Mouse (Mus musculus): Measurements from ENCODE around the gene Castor1.

The Castor1 gene

GRCm38 (mm10) chr11:4235665-4236545 is 17.9 kb downstream of the Castor1 start, which contains the start of gene Osm:
Gene Osm (plus strand): TSS chr11:4236420.
- DNase-seq = no peak

DNA sequence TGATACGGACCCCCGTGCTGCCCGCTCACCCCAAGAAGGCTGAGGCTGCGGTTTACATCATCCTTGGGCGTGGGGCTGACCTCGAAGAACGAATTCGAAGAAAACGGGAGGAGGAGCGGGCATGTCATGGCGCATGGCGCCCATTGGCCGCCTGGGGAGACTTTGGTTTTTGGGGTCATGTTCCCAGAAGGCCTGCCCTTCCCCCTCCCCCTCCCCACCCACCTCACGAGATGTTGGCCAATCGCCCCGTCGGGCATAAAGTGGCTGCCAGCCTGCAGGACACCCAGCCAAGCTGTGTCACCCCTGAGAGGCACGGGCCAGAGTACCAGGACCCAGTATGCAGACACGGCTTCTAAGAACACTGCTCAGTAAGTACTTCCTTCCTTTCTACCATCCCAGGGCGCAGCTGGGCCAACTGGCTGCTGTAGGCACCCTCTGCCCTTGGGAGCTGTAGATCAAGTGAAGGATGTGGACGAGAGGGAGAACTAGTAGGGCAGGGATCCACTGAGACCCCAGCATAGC is 18.6 kb downstream of the Castor1 start:
- no peak for DNase-seq

- DNase-seq = no peak
Observed at GRCm38 (mm10) chr11:4237389-4237912, 19.4 kb downstream of the Castor1 start.

DNA sequence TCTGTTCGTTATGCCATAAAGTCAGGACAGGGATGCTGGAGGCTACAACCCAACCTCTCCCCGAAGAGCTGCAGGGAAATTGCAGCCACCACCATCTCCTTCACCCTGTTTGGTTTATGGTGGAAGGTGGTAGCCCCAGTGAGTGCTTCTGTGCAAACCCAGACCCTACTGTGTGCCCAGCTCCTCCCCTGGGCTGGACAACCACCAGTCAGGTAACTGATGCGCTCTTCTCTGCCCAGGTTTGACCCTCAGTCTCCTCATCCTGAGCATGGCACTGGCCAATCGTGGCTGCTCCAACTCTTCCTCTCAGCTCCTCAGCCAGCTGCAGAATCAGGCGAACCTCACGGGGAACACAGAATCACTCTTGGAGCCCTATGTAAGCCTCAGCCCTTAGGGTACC is 20.1 kb downstream of the Castor1 start:
- no peak for DNase-seq

DNA sequence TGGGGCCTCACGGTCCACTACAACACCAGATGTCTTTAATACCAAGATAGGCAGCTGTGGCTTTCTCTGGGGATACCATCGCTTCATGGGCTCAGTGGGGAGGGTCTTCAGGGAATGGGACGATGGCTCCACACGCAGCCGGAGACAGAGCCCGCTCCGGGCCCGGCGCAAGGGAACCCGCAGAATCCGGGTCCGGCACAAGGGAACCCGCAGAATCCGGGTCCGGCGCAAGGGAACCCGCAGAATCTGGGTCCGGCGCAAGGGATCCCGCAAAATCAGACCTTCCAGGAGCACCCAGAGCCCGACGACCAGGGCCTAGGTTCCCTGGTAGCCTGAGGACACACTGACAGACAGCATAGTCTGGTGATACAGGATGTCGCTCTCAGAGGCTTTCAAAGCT is 21.7 kb downstream of the Castor1 start:
- DNase-seq = no peak

- no peak for DNase-seq
Observed at GRCm38 (mm10) chr11:4240151-4240550, 22.1 kb downstream of the Castor1 start.

DNA sequence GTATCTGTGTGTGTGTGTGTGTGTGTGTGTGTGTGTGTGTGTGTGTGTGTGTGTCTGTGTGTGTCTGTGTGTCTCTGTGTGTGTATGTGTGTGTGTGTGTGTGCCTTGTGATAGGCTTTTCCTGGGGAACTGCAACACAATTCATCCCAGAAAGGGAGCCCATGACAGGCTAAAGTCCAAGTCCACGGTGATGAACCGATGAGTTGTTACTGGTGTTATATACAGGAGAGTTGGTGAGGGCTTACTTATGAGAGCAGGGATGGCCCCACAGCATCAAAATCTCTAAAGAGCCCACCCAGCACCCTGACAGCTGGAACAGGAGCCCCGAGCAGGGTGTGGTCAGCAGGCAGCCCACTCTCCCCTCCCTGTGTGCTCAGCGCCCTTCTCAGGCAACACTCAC is 23.2 kb downstream of the Castor1 start:
- DNase-seq = no peak

DNA sequence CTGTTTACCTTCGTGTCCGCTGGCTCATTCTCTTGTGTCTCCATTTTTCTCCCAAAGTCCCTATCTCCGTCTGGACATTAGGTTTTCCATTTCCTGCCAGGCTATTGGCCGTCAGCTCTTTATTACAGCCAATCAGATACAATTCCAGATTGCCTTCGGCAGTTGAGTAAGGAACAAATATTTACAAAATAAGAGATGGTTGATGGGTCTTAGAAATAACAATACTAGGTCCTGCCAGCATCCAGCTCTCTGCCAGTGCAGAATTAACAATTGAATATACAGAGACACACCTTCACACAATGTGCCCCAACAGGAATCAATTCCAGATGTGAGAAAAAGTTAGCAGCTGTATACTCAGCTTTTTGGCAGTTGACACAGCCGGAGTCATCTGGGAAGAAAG is 28.1 kb downstream of the Castor1 start:
- no peak for DNase-seq

GRCm38 (mm10) chr11:4246623-4247022 is 28.6 kb downstream of the Castor1 start:
- DNase-seq = no peak

DNA sequence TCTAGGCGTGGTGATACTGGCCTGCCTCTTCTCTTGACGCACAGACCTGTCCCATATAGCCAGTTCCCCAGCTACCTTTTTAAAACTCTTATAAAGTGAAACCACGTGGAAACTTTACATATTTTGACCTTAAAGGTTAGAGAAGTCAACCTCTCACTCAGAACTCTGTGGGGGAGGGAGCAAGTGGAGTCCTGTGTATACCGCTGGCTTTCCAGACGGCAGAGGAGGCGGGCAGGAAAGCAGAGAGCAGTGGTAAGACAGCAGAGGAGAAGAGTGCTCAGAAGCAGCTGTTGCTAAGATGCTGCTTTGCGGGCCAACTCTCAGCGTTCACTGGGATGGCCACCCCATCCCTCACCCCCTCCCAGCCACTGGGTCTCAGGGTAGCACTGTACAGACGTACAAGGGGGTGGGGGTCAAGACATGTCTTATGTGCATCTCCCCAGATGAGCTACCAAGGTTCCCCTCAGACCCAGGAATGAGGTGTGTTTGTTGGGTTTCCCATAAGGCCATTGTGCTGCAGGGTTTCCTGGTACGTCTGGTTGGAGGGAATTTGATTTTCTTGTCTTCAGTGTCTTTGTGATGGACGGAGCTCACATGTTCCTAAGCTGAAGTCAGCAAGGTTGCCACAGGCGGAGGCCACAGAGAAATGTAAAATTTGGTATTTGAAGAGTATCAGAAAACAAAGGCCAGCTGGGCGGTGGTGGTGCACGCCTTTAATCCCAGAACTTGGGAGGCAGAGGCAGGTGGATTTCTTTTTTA is 29.4 kb downstream of the Castor1 start:
- no peak for DNase-seq

- DNase-seq = no peak
Observed at GRCm38 (mm10) chr11:4249151-4249550, 31.1 kb downstream of the Castor1 start.

DNA sequence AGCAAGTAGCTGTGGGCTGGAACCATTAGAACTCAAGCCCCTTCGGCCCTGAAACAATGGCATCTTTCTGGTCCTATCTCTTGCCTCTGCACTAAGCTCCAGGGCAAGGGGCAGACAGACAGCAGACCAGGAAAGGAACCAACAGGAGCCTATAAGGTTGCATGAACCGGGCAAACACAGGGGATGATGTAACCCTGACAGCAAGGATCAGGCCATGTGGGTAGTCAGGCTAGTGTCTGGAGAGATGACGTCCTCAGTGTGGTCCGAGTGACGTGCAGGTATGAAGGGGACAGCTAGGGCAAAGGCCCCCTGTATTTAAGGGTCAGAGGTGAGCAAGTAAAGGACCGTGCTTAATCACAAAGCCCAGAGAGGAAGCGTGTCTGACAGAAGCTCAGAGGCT is 32.3 kb downstream of the Castor1 start:
- DNase-seq = peak; percentile 44

DNA sequence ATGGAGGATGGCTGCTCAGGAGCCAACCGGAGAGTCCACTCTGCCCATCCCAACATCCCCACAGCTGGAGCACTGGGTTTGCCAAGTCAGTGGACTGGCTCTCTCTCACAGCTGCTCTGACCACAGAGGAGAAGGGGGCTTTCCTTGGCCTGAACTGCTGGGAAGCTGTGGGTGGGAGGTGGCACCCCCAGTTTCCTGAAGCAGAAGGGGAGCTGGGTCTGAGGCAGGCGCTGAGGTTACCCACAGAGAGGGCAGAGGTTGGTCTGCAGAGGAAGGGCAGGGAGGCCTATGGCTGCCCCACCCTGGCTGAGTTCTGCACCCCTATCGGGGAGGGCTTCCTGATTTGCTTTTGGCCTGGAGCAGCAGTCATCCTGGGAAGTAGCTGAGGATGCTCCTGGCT is 33.4 kb downstream of the Castor1 start:
- peak; percentile 19 for DNase-seq

GRCm38 (mm10) chr11:4252886-4253285 is 34.9 kb downstream of the Castor1 start:
- no peak for DNase-seq

GRCm38 (mm10) chr11:4256846-4257607 is 39.0 kb downstream of the Castor1 start, which contains the start of gene Lif:
Gene Lif (plus strand): TSS chr11:4257557.
- DNase-seq = no peak

DNA sequence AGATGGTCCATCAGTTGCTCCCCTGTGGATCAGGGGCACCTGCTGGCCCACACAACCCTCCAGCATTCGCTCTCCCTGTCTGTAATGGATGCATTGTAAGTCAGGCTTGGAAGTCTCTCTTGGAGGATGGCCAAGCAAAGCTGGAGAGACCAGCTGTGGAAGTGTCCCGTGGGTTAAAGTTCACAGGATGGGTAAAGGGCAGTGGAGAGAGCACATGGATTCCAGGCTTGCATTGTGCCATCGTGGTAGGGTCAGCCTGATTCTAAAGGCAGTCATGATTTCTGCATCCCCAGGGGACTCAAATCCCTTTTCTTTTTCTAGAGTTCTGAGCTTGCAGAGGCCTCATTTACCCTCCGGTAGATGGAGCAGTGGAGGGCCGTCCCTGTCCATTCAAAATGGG is 39.7 kb downstream of the Castor1 start:
- no peak for DNase-seq

DNA sequence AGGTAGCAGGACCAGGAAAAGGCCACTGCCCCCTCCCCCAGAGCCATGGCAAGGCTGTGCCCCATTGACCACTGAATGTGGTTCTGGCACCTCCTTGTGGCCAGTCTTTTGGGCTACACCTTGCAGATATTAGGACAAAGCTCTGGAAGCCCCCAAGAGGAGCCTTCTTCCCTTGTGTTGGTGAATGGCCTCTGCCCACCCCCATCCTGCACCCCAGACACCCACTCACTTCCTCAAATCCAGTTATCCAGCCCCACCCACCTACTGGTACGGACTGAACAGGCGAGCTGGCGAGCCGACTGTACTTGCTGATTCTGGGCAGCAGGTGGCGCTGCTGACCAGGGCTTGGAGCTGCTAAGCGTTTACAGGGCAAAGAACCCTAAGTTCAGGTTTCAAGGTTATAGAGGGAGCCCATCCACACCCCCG is 40.6 kb downstream of the Castor1 start:
- peak; percentile 86 for DNase-seq

- peak; percentile 83 for DNase-seq
Observed at GRCm38 (mm10) chr11:4260463-4261187, 42.6 kb downstream of the Castor1 start.

DNA sequence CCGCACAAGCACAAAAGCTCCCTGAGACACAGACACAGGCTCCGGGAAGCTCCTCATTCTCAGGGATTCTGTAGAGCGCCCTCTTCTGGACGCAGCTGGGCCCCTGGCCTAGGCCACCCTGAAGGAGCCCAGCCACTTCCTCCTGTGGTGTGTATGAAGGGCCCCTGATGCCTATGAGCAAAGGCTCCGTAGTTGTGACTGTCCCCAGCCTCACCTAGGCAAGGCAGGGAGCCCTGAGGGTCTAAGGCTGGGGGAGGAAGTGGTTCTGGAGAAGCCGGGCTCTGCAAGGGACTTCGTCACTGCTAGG is 43.1 kb downstream of the Castor1 start:
- DNase-seq = peak; percentile 81

DNA sequence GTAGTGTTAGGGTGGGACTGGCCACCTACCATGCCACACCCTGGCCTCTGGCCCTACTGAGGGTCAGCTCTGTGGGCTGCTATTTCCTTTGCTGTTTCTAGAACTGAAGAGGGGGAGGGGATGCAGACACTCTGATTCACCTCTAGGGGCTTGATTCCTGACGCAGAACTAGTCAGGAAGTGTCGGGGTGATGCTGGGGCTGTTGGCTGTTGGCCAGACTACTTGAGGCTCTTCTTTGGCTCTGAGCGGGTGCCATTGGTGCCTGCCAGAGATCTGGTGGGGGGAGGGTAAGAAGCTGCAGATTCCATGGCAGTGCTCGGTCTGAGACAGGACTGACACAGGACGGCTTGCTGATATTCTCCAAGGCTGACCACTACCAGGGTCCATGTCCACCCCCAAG is 43.9 kb downstream of the Castor1 start:
- peak; percentile 56 for DNase-seq

DNA sequence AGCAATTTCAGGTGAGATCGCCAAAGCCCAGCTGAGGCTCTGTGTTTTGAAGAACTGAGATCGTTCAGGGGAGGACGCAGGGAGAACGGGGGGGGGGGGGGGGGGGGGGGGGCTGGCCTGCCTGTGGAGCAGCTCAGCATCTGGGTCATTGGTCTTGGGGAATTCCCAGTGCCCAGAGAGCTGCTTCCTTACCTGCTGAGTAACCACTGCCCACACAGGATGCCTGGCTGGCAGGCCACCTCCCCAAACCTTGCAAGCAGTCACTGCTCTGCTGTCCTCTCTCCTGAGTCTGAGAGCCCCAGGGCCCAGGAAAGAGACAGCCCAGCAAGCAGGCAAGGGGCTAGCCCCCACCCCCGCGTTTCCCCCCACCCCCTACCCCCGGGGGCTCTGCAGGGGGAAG is 44.8 kb downstream of the Castor1 start:
- DNase-seq = no peak

- DNase-seq = no peak
Observed at GRCm38 (mm10) chr11:4263296-4263695, 45.3 kb downstream of the Castor1 start.

Measured in lung, postnatal 36 days (tissue).